Mouse (Mus musculus): Measurements from ENCODE around the gene Vav2. TPM values are rescaled to one million over a fixed set of nuclear protein-coding genes. Genes with fewer than 3 reads are reported as not detected.

Gene Vav2
- polyA plus RNA-seq, 1 experiment from 2014 or later = 17.3 TPM

- H3K27ac ChIP-seq (ENCODE audit: low read depth, low read length) = no peak overlapping the region
- no peak for ATAC-seq (ENCODE audit: insufficient read depth, low FRiP score, low TSS enrichment)
- 54% methylated on average over 12 of the region's 12 CpGs for WGBS
Measured at GRCm38 (mm10) chr2:27373349-27373748, 53.5 kb downstream of the Vav2 start.

GRCm38 (mm10) chr2:27371450-27371849 is 55.4 kb downstream of the Vav2 start:
- ATAC-seq (ENCODE audit: insufficient read depth, low FRiP score, low TSS enrichment) = no peak
- Histone ChIP-seq H3K36me3 (ENCODE audit: control insufficient read depth, insufficient read depth, low read length) (no peaks in the 10 kb centered on the region), H3K27me3 (ENCODE audit: control insufficient read depth, insufficient read depth, low read length) (no peaks in the 10 kb centered on the region), H3K9ac (ENCODE audit: low read length) (no peak overlapping the region), H3K4me1 (ENCODE audit: control insufficient read depth, insufficient read depth, low read length) (peaks cover 9% of the 10 kb centered on the region), H3K9me3 (ENCODE audit: control insufficient read depth, low read length) (no peaks in the 10 kb centered on the region), H3K4me2 (ENCODE audit: low read depth) (no peak overlapping the region), H3K4me3 (ENCODE audit: low read depth, low read length) (no peak overlapping the region), H3K27ac (ENCODE audit: low read depth, low read length) (no peak overlapping the region)
- 84% methylated on average over 2 of the region's 2 CpGs for WGBS
- no peak for DNase-seq (ENCODE audit: low spot score)

More at GRCm38 (mm10) chr2:27373349-27373748, 53.5 kb downstream of the Vav2 start:
- Histone ChIP-seq H3K9ac (ENCODE audit: low read length) (no peak overlapping the region), H3K9me3 (ENCODE audit: control insufficient read depth, low read length) (no peaks in the 10 kb centered on the region), H3K4me2 (ENCODE audit: low read depth) (no peak overlapping the region), H3K4me1 (ENCODE audit: control insufficient read depth, insufficient read depth, low read length) (peaks cover 25% of the 10 kb centered on the region), H3K36me3 (ENCODE audit: control insufficient read depth, insufficient read depth, low read length) (no peaks in the 10 kb centered on the region), H3K27me3 (ENCODE audit: control insufficient read depth, insufficient read depth, low read length) (no peaks in the 10 kb centered on the region), H3K4me3 (ENCODE audit: low read depth, low read length) (no peak overlapping the region)
- no peak for DNase-seq (ENCODE audit: low spot score)

GRCm38 (mm10) chr2:27368980-27369379 is 57.9 kb downstream of the Vav2 start:
- no peak overlapping the region for H3K4me2 ChIP-seq (ENCODE audit: low read depth)
- WGBS = 53% methylated on average over 8 of the region's 8 CpGs
- no peaks in the 10 kb centered on the region for H3K27me3 ChIP-seq (ENCODE audit: control insufficient read depth, insufficient read depth, low read length)
- H3K36me3 ChIP-seq (ENCODE audit: control insufficient read depth, insufficient read depth, low read length) = no peaks in the 10 kb centered on the region
- H3K4me3 ChIP-seq (ENCODE audit: low read depth, low read length) = no peak overlapping the region
- DNase-seq (ENCODE audit: low spot score) (no peak), ATAC-seq (ENCODE audit: insufficient read depth, low FRiP score, low TSS enrichment) (no peak)
- H3K4me1 ChIP-seq (ENCODE audit: control insufficient read depth, insufficient read depth, low read length) = peaks cover 18% of the 10 kb centered on the region
- no peak overlapping the region for H3K9ac ChIP-seq (ENCODE audit: low read length)
- no peaks in the 10 kb centered on the region for H3K9me3 ChIP-seq (ENCODE audit: control insufficient read depth, low read length)
- H3K27ac ChIP-seq (ENCODE audit: low read depth, low read length) = no peak overlapping the region

GRCm38 (mm10) chr2:27365296-27365695 is 61.5 kb downstream of the Vav2 start:
- WGBS = 90% methylated on average over 4 of the region's 4 CpGs

GRCm38 (mm10) chr2:27361786-27362185 is 65.0 kb downstream of the Vav2 start:
- Histone ChIP-seq H3K36me3 (ENCODE audit: control insufficient read depth, insufficient read depth, low read length) (no peaks in the 10 kb centered on the region), H3K27ac (ENCODE audit: low read depth, low read length) (peak overlapping the region; percentile 90), H3K9me3 (ENCODE audit: control insufficient read depth, low read length) (no peaks in the 10 kb centered on the region), H3K4me2 (ENCODE audit: low read depth) (peak overlapping the region; percentile 4; the same call in 1 of the 2 replicates), H3K9ac (ENCODE audit: low read length) (peak overlapping the region; percentile 28), H3K27me3 (ENCODE audit: control insufficient read depth, insufficient read depth, low read length) (no peaks in the 10 kb centered on the region), H3K4me3 (ENCODE audit: low read depth, low read length) (no peak overlapping the region), H3K4me1 (ENCODE audit: control insufficient read depth, insufficient read depth, low read length) (peaks cover 64% of the 10 kb centered on the region)
- 13% methylated on average over 5 of the region's 5 CpGs for WGBS
- ATAC-seq (ENCODE audit: insufficient read depth, low FRiP score, low TSS enrichment) (peak; percentile 92), DNase-seq (ENCODE audit: low spot score) (peak; percentile 65)

More at GRCm38 (mm10) chr2:27365296-27365695, 61.5 kb downstream of the Vav2 start:
- Histone ChIP-seq H3K27me3 (ENCODE audit: control insufficient read depth, insufficient read depth, low read length) (no peaks in the 10 kb centered on the region), H3K36me3 (ENCODE audit: control insufficient read depth, insufficient read depth, low read length) (no peaks in the 10 kb centered on the region), H3K27ac (ENCODE audit: low read depth, low read length) (no peak overlapping the region), H3K9ac (ENCODE audit: low read length) (no peak overlapping the region), H3K4me3 (ENCODE audit: low read depth, low read length) (no peak overlapping the region), H3K4me2 (ENCODE audit: low read depth) (no peak overlapping the region), H3K9me3 (ENCODE audit: control insufficient read depth, low read length) (no peaks in the 10 kb centered on the region), H3K4me1 (ENCODE audit: control insufficient read depth, insufficient read depth, low read length) (peaks cover 50% of the 10 kb centered on the region)
- DNase-seq (ENCODE audit: low spot score) = no peak
- ATAC-seq (ENCODE audit: insufficient read depth, low FRiP score, low TSS enrichment) = no peak

GRCm38 (mm10) chr2:27358461-27358860 is 68.4 kb downstream of the Vav2 start:
- no peak for DNase-seq (ENCODE audit: low spot score)
- H3K9ac ChIP-seq (ENCODE audit: low read length) = no peak overlapping the region
- 47% methylated on average over 2 of the region's 2 CpGs for WGBS
- peaks cover 67% of the 10 kb centered on the region for H3K4me1 ChIP-seq (ENCODE audit: control insufficient read depth, insufficient read depth, low read length)
- no peaks in the 10 kb centered on the region for H3K27me3 ChIP-seq (ENCODE audit: control insufficient read depth, insufficient read depth, low read length)
- H3K4me3 ChIP-seq (ENCODE audit: low read depth, low read length) = no peak overlapping the region
- H3K27ac ChIP-seq (ENCODE audit: low read depth, low read length) = no peak overlapping the region
- H3K9me3 ChIP-seq (ENCODE audit: control insufficient read depth, low read length) = no peaks in the 10 kb centered on the region
- no peak for ATAC-seq (ENCODE audit: insufficient read depth, low FRiP score, low TSS enrichment)
- H3K4me2 ChIP-seq (ENCODE audit: low read depth) = no peak overlapping the region
- H3K36me3 ChIP-seq (ENCODE audit: control insufficient read depth, insufficient read depth, low read length) = no peaks in the 10 kb centered on the region

- ATAC-seq (ENCODE audit: insufficient read depth, low FRiP score, low TSS enrichment) = no peak
Measured at GRCm38 (mm10) chr2:27355684-27356083, 71.1 kb downstream of the Vav2 start.

GRCm38 (mm10) chr2:27354610-27355211 is 72.1 kb downstream of the Vav2 start:
- Histone ChIP-seq H3K9ac (ENCODE audit: low read length) (no peak overlapping the region), H3K4me3 (ENCODE audit: low read depth, low read length) (no peak overlapping the region), H3K36me3 (ENCODE audit: control insufficient read depth, insufficient read depth, low read length) (peaks cover 8% of the 10 kb centered on the region), H3K27me3 (ENCODE audit: control insufficient read depth, insufficient read depth, low read length) (no peaks in the 10 kb centered on the region), H3K27ac (ENCODE audit: low read depth, low read length) (no peak overlapping the region), H3K4me1 (ENCODE audit: control insufficient read depth, insufficient read depth, low read length) (peaks cover 29% of the 10 kb centered on the region), H3K9me3 (ENCODE audit: control insufficient read depth, low read length) (no peaks in the 10 kb centered on the region), H3K4me2 (ENCODE audit: low read depth) (no peak overlapping the region)
- DNase-seq (ENCODE audit: low spot score) = no peak
- no peak for ATAC-seq (ENCODE audit: insufficient read depth, low FRiP score, low TSS enrichment)
- 75% methylated on average over 6 of the region's 6 CpGs for WGBS

More at GRCm38 (mm10) chr2:27355684-27356083, 71.1 kb downstream of the Vav2 start:
- H3K4me3 ChIP-seq (ENCODE audit: low read depth, low read length) = no peak overlapping the region
- peak overlapping the region; percentile 83 for H3K27ac ChIP-seq (ENCODE audit: low read depth, low read length)
- no peak overlapping the region for H3K9ac ChIP-seq (ENCODE audit: low read length)
- H3K27me3 ChIP-seq (ENCODE audit: control insufficient read depth, insufficient read depth, low read length) = no peaks in the 10 kb centered on the region
- peaks cover 39% of the 10 kb centered on the region for H3K4me1 ChIP-seq (ENCODE audit: control insufficient read depth, insufficient read depth, low read length)
- peak; percentile 40 for DNase-seq (ENCODE audit: low spot score)
- H3K36me3 ChIP-seq (ENCODE audit: control insufficient read depth, insufficient read depth, low read length) = peaks cover 5% of the 10 kb centered on the region; the same call in 1 of the 2 replicates
- WGBS = 38% methylated on average over 4 of the region's 4 CpGs
- no peaks in the 10 kb centered on the region for H3K9me3 ChIP-seq (ENCODE audit: control insufficient read depth, low read length)
- no peak overlapping the region for H3K4me2 ChIP-seq (ENCODE audit: low read depth)

- H3K4me1 ChIP-seq (ENCODE audit: control insufficient read depth, insufficient read depth, low read length) = peaks cover 17% of the 10 kb centered on the region
- ATAC-seq (ENCODE audit: insufficient read depth, low FRiP score, low TSS enrichment) (0 out of 2 replicates have a peak, but pooled peaks have one; percentile 50), DNase-seq (ENCODE audit: low spot score) (no peak)
- H3K9ac ChIP-seq (ENCODE audit: low read length) = no peak overlapping the region
- H3K36me3 ChIP-seq (ENCODE audit: control insufficient read depth, insufficient read depth, low read length) = peaks cover 8% of the 10 kb centered on the region
- H3K4me3 ChIP-seq (ENCODE audit: low read depth, low read length) = no peak overlapping the region
- H3K27me3 ChIP-seq (ENCODE audit: control insufficient read depth, insufficient read depth, low read length) = no peaks in the 10 kb centered on the region
- H3K27ac ChIP-seq (ENCODE audit: low read depth, low read length) = no peak overlapping the region
- no peak overlapping the region for H3K4me2 ChIP-seq (ENCODE audit: low read depth)
- 79% methylated on average over 8 of the region's 8 CpGs for WGBS
- H3K9me3 ChIP-seq (ENCODE audit: control insufficient read depth, low read length) = no peaks in the 10 kb centered on the region
Measured at GRCm38 (mm10) chr2:27352720-27353119, 74.1 kb downstream of the Vav2 start.

All from neural tube, embryonic 11.5 days (tissue).